Mouse (Mus musculus): ENCODE data around the gene 4933434E20Rik.

The 4933434E20Rik gene

GRCm38 (mm10) chr3:90051441-90052350 lies at the start of gene 4933434E20Rik:
Gene 4933434E20Rik, plus strand, starts transcription at chr3:90051636.
- DNase-seq: peak; percentile 98

- DNase-seq: no peak
These were observed 47.2 kb upstream of the 4933434E20Rik start for GRCm38 (mm10) chr3:90004091-90004796.

- DNase-seq: no peak
These were observed 41.1 kb upstream of the 4933434E20Rik start for GRCm38 (mm10) chr3:90010291-90010690.

- no peak for DNase-seq
These were observed 34.8 kb upstream of the 4933434E20Rik start for GRCm38 (mm10) chr3:90016626-90017025.

- DNase-seq: no peak
These were observed 16.8 kb upstream of the 4933434E20Rik start for GRCm38 (mm10) chr3:90034653-90035052.

GRCm38 (mm10) chr3:90036263-90036662 lies 15.2 kb upstream of the 4933434E20Rik start:
- DNase-seq: no peak

- DNase-seq: no peak
These were observed 1.7 kb upstream of the 4933434E20Rik start for GRCm38 (mm10) chr3:90049691-90050090.

- DNase-seq: peak; percentile 100
These were observed 1.2 kb downstream of the 4933434E20Rik start, which contains the start of gene Ubap2l for GRCm38 (mm10) chr3:90052351-90053241. Gene Ubap2l, minus strand, starts transcription at chr3:90052628.

- peak; percentile 69 for DNase-seq
These were observed 10.1 kb downstream of the 4933434E20Rik start for GRCm38 (mm10) chr3:90061549-90061948.

GRCm38 (mm10) chr3:90062539-90062938 lies 11.1 kb downstream of the 4933434E20Rik start:
- peak; percentile 69 for DNase-seq

- DNase-seq: peak; percentile 9
These were observed 12.9 kb downstream of the 4933434E20Rik start for GRCm38 (mm10) chr3:90064383-90064782.

- DNase-seq: peak; percentile 80
These were observed 14.1 kb downstream of the 4933434E20Rik start for GRCm38 (mm10) chr3:90065553-90065952.

- peak; percentile 87 for DNase-seq
These were observed 16.4 kb downstream of the 4933434E20Rik start for GRCm38 (mm10) chr3:90067851-90068250.

GRCm38 (mm10) chr3:90069688-90070087 lies 18.3 kb downstream of the 4933434E20Rik start:
- no peak for DNase-seq

- DNase-seq: no peak
These were observed 20.9 kb downstream of the 4933434E20Rik start, which contains the start of gene Tpm3 for GRCm38 (mm10) chr3:90072294-90072693. Gene Tpm3, plus strand, starts transcription at chr3:90072649.

- DNase-seq: peak; percentile 96
These were observed 25.7 kb downstream of the 4933434E20Rik start for GRCm38 (mm10) chr3:90076921-90077716.

- DNase-seq: no peak
These were observed 26.8 kb downstream of the 4933434E20Rik start for GRCm38 (mm10) chr3:90078224-90078623.

GRCm38 (mm10) chr3:90079133-90079762 lies 27.8 kb downstream of the 4933434E20Rik start:
- DNase-seq: peak; percentile 100

- DNase-seq: peak; percentile 98
These were observed 28.5 kb downstream of the 4933434E20Rik start for GRCm38 (mm10) chr3:90079763-90080497.

- no peak for DNase-seq
These were observed 29.0 kb downstream of the 4933434E20Rik start for GRCm38 (mm10) chr3:90080498-90080863.

Measured in heart, adult 11 months (tissue).